Mouse (Mus musculus) lung, postnatal 0 days (tissue): ENCODE measurements around the gene Map3k10. TPM values are rescaled to one million over a fixed set of nuclear protein-coding genes. Genes with fewer than 3 reads are reported as not detected.

Source experiments
- ATAC-seq: fragments of 200-750 bp; cut with Nextera tagmentation; 2 replicates; pipeline ENCODE4 v1.8.0; 2017; ENCODE audit warnings: moderate library complexity
- DNase-seq: peaks from one replicate; pipeline ENCODE4 v3.0.0-alpha.2; 2016; ENCODE audit warnings: low spot score
- H3K27ac ChIP-seq: fragments of 300-500 bp; sonication (generic); 2 replicates; pipeline ENCODE4 v1.5.1; 2014; ENCODE audit warnings: antibody characterized with exemption, mild to moderate bottlenecking, low read length, mixed read lengths
- H3K27me3 ChIP-seq: fragments of 300-500 bp; sonication (generic); replicated peaks from 2 replicates; pipeline ENCODE4 v1.6.1; 2014; ENCODE audit warnings: low read length, mixed read lengths; ENCODE audit not compliant: insufficient read depth
- H3K36me3 ChIP-seq: fragments of 300-500 bp; sonication (generic); 2 replicates; pipeline ENCODE4 v1.6.1; 2014; ENCODE audit warnings: low read length, mixed read lengths; ENCODE audit not compliant: insufficient read depth
- H3K4me1 ChIP-seq: fragments of 300-500 bp; sonication (generic); 2 replicates; pipeline ENCODE4 v1.6.1; 2014; ENCODE audit warnings: antibody characterized with exemption, low read depth, low read length, mixed read lengths; ENCODE audit not compliant: insufficient read depth
- H3K4me2 ChIP-seq: fragments of 300-500 bp; sonication (generic); replicated peaks from 2 replicates; pipeline ENCODE4 v1.6.1; 2014; ENCODE audit warnings: low read depth, mild to moderate bottlenecking, low read length, moderate library complexity, mixed read lengths
- H3K4me3 ChIP-seq: fragments of 300-500 bp; sonication (generic); 2 replicates; pipeline ENCODE4 v1.5.1; 2014; ENCODE audit warnings: low read depth, low read length
- H3K9ac ChIP-seq: fragments of 300-500 bp; sonication (generic); replicated peaks from 2 replicates; pipeline ENCODE4 v1.6.1; 2014; ENCODE audit warnings: low read depth, mild to moderate bottlenecking
- H3K9me3 ChIP-seq: fragments of 300-500 bp; sonication (generic); 2 replicates; pipeline ENCODE4 v1.6.1; 2016; ENCODE audit warnings: low read length, mixed read lengths
- CTCF ChIP-seq: IDR thresholded peaks from 2 replicates; pipeline ENCODE4 v1.5.1; 2016; ENCODE audit warnings: antibody characterized with exemption, mild to moderate bottlenecking
- EP300 ChIP-seq: IDR thresholded peaks from 2 replicates; pipeline ENCODE4 v1.6.1; 2016; ENCODE audit warnings: antibody characterized with exemption, mild to moderate bottlenecking, control low read depth
- WGBS: fragments of 180-500 bp; shearing (Covaris S2); extraction: QIAGEN DNeasy Blood & Tissue Kit; methylation state at CpG from one replicate; pipeline ENCODE4 v1.1.7; 2014; 5-methylcytosine and 5-hydroxymethylcytosine counted together
- polyA plus RNA-seq: library from polyadenylated mRNA; unstranded; fragments of >200 nt; fragmentation: Nextera tagmentation; extraction: Ambion mirVana; gene quantifications from 2 replicates; pipeline ENCODE4 v1.2.1, GENCODE M21; 2015

The Map3k10 gene
- polyA plus RNA-seq, 1 experiment from 2014 or later: 4.9 TPM

- Histone ChIP-seq H3K27ac (no peak overlapping the region), H3K27me3 (peaks cover 25% of the 10 kb centered on the region), H3K9me3 (no peaks in the 10 kb centered on the region), H3K4me2 (no peak overlapping the region), H3K4me1 (no peaks in the 10 kb centered on the region), H3K36me3 (no peaks in the 10 kb centered on the region), H3K4me3 (no peak overlapping the region), H3K9ac (no peak overlapping the region)
- DNase-seq: no peak
- 41% methylated on average over 36 of the region's 53 CpGs for WGBS
- TF ChIP-seq EP300: no peak
- TF ChIP-seq CTCF: no peak
- no peak for ATAC-seq
Observed at GRCm38 (mm10) chr7:27657824-27658395, 16.5 kb downstream of the Map3k10 start.

- Histone ChIP-seq H3K27me3 (peaks cover 28% of the 10 kb centered on the region), H3K4me3 (no peak overlapping the region), H3K4me2 (no peak overlapping the region), H3K27ac (no peak overlapping the region), H3K9me3 (no peaks in the 10 kb centered on the region), H3K36me3 (no peaks in the 10 kb centered on the region), H3K9ac (no peak overlapping the region), H3K4me1 (no peaks in the 10 kb centered on the region)
- TF ChIP-seq EP300: no peak
- TF ChIP-seq CTCF: no peak
- ATAC-seq: no peak
- no peak for DNase-seq
- WGBS: 83% methylated on average over 16 of the region's 16 CpGs
Observed at GRCm38 (mm10) chr7:27656600-27656999, 17.8 kb downstream of the Map3k10 start.

- Histone ChIP-seq H3K9me3 (no peaks in the 10 kb centered on the region), H3K4me3 (no peak overlapping the region), H3K4me1 (no peaks in the 10 kb centered on the region), H3K4me2 (no peak overlapping the region), H3K9ac (no peak overlapping the region), H3K36me3 (no peaks in the 10 kb centered on the region), H3K27ac (no peak overlapping the region), H3K27me3 (peaks cover 28% of the 10 kb centered on the region)
- ATAC-seq: no peak
- TF ChIP-seq EP300 (no peak), CTCF (no peak)
- 52% methylated on average over 9 of the region's 11 CpGs for WGBS
- DNase-seq: no peak
Observed at GRCm38 (mm10) chr7:27655545-27655944, 18.9 kb downstream of the Map3k10 start.

- H3K4me1 ChIP-seq: no peaks in the 10 kb centered on the region
- ATAC-seq (no peak), DNase-seq (no peak)
- no peaks in the 10 kb centered on the region for H3K36me3 ChIP-seq
- no peaks in the 10 kb centered on the region for H3K9me3 ChIP-seq
- H3K27ac ChIP-seq: no peak overlapping the region
- H3K9ac ChIP-seq: no peak overlapping the region
- H3K4me3 ChIP-seq: no peak overlapping the region
- no peak overlapping the region for H3K4me2 ChIP-seq
- peaks cover 28% of the 10 kb centered on the region for H3K27me3 ChIP-seq
- 58% methylated on average over 20 of the region's 20 CpGs for WGBS
- TF ChIP-seq CTCF: peak; percentile 55
- no peak for TF ChIP-seq EP300
Observed at GRCm38 (mm10) chr7:27654607-27655276, 19.7 kb downstream of the Map3k10 start.

GRCm38 (mm10) chr7:27653681-27654437 lies 20.5 kb downstream of the Map3k10 start, which contains the start of gene Ttc9b:
TSS of gene Ttc9b (plus strand) at chr7:27653915.
- ATAC-seq: peak; percentile 57
- 0 out of 2 replicates have a peak within 1 kb of the TSS, but pooled peaks have one; percentile 11 for H3K4me2 ChIP-seq
- no peaks in the 10 kb centered on the region for H3K36me3 ChIP-seq
- no peaks in the 10 kb centered on the region for H3K4me1 ChIP-seq
- H3K9ac ChIP-seq: no peak within 1 kb of the TSS
- no peak within 1 kb of the TSS for H3K4me3 ChIP-seq
- peaks cover 28% of the 10 kb centered on the region for H3K27me3 ChIP-seq
- H3K27ac ChIP-seq: no peak within 1 kb of the TSS
- DNase-seq: no peak
- WGBS: 6% methylated on average over 45 of the region's 62 CpGs
- no peaks in the 10 kb centered on the region for H3K9me3 ChIP-seq
- TF ChIP-seq EP300 (no peak), CTCF (no peak)

- TF ChIP-seq EP300 (peak; percentile 40; the same call in 1 of the 2 replicates), CTCF (peak; percentile 81)
- DNase-seq (peak; percentile 95), ATAC-seq (peak; percentile 66)
- Histone ChIP-seq H3K27me3 (peaks cover 25% of the 10 kb centered on the region), H3K9ac (no peak overlapping the region), H3K4me2 (no peak overlapping the region), H3K4me3 (no peak overlapping the region), H3K9me3 (no peaks in the 10 kb centered on the region), H3K4me1 (no peaks in the 10 kb centered on the region), H3K27ac (no peak overlapping the region), H3K36me3 (no peaks in the 10 kb centered on the region)
- WGBS: 6% methylated on average over 10 of the region's 10 CpGs
Observed at GRCm38 (mm10) chr7:27650949-27651348, 23.4 kb downstream of the Map3k10 start.
